Mouse (Mus musculus) kidney, adult 2 months (tissue): ENCODE results near the gene Sirt2.

ENCODE experiments used
- CTCF ChIP-seq: fragments of 200-500 bp; conservative IDR thresholded peaks from 2 replicates; pipeline ENCODE4 v1.5.1; 2011; ENCODE audit warnings: low read depth, mild to moderate bottlenecking, control low read depth, low read length, moderate library complexity, mixed read lengths; ENCODE audit not compliant: insufficient read depth, insufficient read length
- POLR2A ChIP-seq: fragments of 200-500 bp; IDR thresholded peaks from one replicate; pipeline ENCODE4 v1.6.1; 2011; ENCODE audit warnings: low read depth, low read length, control low read depth

- TF ChIP-seq CTCF (no peak), POLR2A (no peak)
These were observed 26.7 kb upstream of the Sirt2 start for GRCm38 (mm10) chr7:28739829-28740228.
